Mouse (Mus musculus): ENCODE measurements around the gene Cdc42ep1.
"Not testable (repeated sequence)": the region's sequence is repeated elsewhere in the genome, so short reads cannot be mapped to it uniquely, and the experiment has no call there.

Gene Cdc42ep1

DNA sequence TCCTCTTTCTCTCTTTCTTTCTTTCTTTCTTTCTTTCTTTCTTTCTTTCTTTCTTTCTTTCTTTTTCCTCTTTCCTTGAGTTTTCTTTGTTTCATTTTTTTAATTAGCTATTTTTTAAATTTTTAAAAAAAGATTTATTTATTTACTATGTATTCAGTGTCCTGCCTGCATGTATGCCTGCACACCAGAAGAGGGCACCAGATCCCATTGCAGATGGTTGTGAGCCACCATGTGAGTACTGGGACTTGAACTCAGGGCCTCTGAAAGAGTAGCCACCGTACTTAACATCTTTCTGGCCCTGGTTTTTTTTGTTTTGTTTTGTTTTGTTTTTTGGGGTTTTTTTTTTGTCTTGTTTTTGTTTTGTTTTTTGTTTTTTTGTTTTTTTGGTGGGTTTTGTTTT lies 12.8 kb upstream of the Cdc42ep1 start:
- no peak for DNase-seq (ENCODE audit: low read depth, low spot score)

DNA sequence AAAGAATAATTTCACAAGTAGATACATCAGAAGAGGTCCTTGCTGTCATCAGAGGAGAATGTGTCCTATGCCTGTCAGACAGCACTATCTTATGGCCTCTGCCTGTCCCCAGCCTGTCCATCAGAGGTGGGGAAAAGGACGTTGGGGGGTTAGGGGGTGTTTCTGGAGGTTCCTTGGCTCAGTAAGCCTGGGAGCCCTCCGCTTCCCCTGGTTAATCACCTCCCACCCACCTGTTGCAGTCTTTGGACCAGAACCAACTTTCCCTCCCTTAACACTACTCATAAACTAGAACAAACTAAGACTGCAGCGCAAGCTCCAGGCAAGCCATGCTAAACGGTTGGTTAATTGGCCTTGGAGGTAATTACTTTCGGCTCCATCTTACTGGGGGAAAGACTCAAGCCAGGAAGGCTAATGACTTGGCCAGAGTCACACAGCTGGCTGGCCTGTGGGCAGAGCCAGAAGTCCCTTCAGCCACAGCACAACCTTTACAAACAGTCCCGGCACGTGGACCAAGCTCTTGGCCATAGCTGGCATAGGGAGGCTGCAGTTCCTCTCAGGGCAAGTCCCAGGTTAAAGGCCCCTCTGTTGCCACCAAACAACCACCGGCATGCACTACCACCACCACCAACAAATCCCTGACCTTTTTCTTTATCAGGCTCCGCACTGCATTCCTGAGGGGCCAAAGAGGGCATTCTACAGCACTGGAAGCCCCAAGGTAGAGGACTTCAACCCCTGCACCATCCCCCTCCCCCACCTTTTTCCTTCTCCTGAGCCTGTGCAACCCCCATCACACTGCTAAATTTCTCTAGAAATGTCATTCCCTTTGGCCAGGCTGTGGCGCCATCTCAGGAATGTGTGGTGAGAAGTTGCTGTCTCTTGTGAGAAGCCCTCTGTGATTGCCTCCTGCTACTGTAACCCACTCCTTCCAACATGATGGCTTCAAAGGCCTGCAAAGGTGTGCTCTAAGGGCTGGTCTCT lies 11.4 kb upstream of the Cdc42ep1 start:
- no peak for DNase-seq (ENCODE audit: low read depth, low spot score)

DNA sequence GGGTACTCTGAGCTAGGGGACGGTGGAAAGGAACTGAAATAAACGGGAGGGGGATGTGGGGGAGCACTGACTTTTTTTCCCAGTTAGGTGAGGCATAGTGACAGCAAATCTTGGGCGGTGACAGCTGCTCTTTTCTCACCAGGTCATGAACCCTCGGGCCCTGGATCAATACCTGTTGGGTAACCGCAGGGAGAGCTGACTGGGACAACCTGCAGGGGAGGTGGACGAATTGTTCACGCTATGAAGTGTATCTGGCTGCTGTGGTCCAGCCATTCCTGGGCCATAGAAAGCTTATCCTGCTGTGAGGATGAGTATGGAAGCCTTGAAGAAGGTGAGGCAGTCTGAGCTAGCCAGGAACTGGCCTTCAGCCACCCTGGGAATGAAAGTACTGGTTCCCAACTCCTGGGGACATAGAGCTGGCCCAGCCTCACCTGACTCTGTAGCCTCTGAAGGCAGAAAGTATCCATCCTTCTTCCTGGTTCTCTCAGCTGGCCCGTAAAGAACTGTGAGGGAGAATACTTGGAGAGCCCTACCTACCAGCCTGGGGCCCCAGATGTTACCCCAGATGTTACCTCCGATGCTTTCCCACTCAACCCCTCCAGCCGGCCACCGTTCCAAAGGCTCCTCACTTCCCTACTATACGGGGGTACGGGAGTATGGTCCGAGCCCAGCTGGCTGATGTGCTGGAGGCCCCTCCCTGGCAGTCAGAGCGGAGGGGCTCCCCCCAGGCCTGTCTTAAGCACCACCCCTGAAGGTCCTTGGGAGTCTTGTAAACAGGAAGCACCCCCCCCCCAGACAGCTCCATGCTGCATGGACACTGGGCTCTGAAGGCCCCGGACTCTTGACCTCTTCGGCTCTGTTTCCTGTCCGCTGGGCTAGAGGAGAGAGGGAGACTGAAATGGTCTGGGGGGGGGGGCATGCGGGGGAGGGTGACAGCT lies 10.4 kb upstream of the Cdc42ep1 start:
- DNase-seq (ENCODE audit: low read depth, low spot score) = no peak

DNA sequence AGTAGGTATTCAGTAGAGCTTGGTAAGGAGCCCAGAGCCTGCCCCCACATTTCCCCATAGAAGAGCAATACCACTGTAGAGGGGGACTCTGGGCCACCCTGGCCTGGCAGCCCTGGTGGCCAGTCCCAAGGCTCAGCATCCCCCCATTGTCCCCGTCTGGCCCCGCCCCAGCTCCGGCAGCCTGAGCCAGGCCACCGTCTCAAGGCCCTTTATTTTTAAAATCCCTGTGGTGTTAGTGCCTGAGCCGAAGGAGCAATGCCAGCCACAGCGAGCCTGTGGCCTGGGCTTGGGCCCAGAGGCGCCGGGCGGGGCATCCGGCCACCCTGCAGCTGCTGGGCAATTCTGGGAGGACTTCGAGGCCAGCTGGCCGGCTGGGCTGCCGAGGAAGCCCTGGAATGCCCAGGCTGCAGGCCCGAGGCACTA lies 9.7 kb upstream of the Cdc42ep1 start:
- no peak for DNase-seq (ENCODE audit: low read depth, low spot score)

DNA sequence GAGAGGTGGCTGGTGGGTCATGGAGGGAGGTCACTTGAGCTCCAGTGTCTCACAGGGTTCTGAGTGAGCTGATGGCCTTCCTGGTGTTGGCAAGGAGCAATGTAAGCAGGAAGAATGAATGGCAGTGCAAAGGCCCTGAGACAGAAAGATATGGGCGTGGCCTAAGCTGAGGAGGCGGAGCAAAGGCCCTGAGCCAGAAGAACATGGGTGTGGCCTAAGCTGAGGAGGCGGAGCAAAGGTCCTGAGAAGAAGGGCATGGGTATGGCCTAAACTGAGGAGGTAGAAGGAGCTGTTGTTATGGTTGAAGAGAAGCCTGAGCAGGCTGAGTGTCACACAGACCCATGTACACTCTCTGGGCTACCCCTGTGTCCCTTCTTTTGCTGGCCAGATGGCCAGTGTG lies 8.8 kb upstream of the Cdc42ep1 start:
- no peak for DNase-seq (ENCODE audit: low read depth, low spot score)

DNA sequence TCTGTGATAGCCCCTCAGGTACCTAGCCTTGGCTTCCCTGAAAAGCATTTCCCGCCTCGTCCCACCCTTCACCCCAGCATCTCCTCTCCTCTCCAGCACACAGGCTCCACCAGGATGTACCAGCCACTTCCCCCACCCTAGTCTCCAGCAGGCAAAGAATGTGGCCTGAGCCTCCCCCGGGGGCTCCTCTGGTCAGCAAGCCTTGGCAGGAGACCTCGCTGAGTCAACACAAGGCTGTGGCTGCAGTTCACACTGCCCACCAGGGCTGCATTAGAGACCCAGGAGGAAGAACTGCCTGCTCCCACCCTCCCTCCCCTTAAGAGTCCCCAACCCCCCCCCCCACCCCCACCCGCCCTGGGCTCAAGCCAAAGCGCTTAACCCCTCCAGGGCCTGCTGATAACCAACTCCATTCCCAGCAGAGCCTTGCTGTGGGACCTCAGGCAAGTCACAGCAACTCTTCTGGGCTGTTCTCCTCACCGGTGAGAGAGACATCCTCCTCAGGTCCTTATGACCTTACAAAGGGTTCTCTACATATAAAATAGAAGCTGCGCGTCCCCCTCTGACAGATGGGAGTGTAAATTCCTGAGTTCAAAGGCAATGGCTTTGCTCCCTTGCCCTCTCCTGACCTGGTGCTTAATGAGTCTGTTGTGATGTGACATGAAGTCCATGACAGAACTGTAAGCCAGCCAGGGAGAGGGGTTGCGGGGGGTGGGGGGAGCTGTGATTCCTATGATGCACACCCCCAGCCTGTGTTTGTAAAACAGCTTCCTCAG lies 8.0 kb upstream of the Cdc42ep1 start:
- DNase-seq (ENCODE audit: low read depth, low spot score) = no peak

DNA sequence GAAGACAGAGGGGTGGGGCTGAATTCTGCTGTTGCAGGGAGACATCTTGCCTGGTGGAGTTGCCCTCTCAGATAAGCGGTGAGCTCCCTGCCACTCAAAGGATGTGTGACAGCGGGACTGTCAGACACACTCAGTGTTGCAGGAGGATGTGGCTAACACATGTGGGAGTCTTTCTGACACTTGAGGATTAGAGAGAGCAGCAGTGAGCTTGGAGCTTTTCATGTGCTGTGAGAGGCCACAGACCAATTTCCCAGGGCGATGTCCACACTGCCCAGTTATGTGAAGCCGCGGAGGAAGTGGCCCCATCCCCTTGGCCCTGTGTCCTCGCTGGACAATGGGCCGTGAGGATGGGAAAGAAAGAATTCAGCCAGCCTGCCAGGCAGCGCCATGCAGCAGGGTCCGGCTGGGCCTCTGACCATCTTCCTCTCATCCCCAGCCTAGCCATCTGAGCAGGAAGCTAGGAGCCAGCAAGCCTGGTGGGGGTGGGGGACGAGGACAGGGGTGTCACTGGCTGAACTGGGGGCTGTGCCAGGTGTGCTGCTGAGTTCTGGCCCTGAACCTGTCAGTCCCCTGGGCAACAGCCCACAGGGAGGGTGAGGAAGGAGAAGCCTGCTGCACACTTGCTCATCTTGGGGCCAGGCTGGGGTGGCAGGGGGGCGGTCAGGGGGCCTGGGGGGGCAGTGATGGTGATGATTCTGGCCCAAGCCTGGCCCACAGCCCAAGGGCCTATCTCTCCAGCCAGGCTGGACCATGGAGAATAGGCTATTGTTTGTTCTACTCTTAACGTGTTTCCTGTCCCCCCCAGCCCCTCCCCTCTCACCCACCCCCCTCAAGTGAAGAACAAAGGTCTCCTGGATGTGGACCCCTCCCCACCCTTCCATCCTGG lies 7.0 kb upstream of the Cdc42ep1 start:
- peak; percentile 85 for DNase-seq (ENCODE audit: low read depth, low spot score)

DNA sequence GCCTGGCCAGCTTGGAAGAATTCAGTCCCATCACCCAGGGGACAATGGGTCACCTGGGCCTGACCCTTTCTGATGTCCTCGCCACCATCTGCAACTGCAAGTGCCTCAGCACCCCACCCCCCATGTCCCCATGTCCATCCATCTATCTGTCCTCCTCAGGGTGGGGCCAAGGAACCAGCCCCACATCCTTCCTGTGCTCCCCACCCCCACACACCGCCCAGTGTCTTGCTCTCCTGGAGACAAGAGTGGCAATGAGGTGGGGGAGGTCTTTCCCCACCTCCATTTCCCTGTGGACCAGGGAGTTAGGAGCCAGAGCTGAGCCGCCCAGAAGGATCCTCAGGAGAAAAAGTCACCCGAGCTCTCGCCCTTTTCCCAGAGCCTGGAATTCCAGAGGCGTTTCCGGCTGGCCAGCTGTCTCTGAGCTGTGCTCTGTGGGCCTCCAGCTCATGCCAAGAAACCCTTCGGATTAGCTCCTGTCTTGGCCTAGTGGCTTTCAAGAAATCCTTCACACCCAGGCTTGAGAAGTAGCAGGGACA lies 6.3 kb upstream of the Cdc42ep1 start:
- no peak for DNase-seq (ENCODE audit: low read depth, low spot score)

DNA sequence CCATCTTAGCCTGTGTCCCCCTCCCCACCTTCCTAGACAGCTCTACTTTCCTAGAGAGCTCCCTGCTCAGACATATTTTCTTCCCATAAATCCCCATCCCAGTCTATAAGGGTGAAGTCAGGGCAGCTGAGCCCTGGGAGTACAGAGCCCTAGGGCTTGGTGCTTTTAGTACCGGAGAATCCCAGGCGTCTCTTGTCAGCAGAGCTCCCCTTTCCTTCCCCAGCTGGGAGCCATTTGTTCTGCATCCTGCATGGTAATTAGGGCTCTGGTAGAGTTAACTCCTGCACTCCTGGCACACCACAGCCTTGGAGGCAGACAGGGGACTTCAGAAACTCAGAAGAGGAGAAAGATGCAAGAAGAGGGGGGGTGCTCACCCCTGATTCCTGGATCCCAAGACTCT lies 2.7 kb upstream of the Cdc42ep1 start:
- DNase-seq (ENCODE audit: low read depth, low spot score) = no peak

DNA sequence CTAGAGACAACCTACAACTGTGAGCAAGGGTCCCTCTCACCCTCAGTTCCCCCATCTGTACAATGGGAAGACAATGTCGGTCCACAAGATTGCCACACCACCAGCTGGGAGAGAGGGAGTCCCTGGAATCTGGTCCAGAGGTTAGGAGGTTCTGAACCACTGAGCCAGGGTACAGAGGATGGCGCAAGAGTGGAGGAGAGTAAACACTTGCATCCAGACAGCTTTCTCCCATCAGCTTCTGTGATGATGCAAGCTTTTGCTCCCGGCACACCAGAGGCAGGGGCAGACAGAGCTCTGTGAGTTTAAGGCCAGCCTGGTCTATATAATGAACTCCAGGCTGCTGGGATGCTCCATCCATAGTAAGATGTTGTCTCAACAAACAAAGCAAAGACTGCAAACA lies 2.2 kb upstream of the Cdc42ep1 start:
- DNase-seq (ENCODE audit: low read depth, low spot score) = no peak

DNA sequence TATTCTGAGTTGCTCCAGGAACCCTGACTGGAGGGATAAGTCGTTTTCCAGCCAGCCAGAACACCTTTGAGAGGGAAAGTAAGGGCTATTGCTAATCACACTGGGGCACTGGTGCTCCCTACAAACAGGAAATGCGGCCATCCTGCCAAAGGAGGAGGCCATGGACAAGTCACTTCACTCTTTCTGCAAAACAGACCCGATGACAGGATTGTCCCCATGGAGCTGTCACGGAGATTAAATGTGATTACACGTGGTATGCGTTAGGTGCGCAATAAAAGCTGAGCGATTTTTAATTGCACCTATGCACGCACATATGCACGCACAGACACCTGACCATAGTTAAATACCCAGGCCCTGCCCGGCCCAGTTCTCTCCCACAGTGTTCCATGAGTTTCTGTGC lies 1.7 kb upstream of the Cdc42ep1 start:
- no peak for DNase-seq (ENCODE audit: low read depth, low spot score)

DNA sequence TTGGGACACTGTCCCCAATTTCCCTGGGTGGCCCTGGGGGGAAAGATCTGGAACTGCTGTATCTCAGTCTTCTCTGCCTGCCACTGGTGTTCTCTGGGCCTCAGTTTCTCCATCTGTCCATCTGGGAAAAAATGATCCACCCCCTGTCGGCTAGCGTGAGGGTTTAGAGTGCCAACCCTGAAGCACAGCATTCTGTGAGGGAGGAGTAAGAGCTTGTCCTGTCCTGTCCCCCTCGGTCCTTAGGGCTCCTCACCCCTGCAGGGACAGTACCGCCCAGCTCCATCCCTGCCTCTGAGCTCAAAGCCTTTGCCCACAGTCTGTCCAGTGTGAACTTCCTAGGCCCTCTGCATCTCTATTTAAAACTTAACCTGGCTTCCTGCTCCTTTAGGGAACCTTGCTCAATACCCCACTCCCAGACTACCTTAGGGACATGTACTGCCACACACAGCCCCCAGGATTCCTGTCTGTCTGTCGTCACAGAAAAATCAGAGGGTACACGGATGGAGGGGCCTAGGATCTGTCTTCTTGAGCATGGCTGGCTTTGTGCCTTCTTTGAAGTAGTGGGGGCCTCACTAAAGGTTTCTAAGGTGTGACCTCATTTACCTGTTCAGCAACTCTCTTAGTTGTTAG lies 1.1 kb upstream of the Cdc42ep1 start:
- DNase-seq (ENCODE audit: low read depth, low spot score) = no peak

DNA sequence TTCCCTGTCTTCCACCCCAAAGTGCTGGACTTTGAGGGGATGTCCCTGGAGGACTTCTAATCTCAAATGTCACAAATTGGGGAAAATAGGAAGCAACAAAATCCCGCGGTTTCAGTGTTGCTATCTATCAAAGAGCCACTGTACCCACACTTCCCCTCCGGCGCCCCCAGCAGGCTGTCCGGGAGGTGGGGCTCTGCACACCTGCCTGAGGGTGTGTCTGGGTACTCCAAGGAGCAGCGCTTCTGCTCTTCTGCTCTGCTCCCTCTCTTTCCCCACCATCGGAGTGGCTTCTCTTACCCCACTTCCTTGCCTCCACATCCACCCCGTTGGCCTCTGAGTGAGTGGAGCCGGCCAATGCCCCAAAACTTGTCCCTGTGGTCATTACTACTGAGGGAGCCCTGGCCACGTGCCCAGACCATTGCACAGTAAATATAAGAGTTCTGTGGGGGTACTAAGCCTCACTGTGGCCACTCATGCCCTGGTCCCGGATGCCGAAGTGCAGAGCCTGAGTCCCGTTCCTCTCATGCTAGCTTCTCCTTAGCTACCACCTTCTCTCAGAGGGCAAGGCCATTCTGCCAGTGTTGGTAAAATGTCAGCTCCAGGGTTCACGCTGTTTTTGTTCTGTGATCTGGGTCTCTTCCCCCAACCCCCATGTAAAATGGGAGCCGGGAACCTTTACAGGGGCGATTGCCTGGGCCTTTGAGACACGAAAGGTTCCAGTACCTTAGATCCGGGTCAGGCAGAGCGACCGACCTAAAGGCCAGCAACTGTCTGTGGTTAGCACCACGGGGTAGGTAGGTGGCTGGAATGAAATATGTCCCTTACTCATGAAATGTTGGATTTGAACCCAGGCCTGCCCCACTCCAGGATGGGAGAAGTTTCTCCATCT lies 1.4 kb downstream of the Cdc42ep1 start:
- no peak for DNase-seq (ENCODE audit: low read depth, low spot score)

DNA sequence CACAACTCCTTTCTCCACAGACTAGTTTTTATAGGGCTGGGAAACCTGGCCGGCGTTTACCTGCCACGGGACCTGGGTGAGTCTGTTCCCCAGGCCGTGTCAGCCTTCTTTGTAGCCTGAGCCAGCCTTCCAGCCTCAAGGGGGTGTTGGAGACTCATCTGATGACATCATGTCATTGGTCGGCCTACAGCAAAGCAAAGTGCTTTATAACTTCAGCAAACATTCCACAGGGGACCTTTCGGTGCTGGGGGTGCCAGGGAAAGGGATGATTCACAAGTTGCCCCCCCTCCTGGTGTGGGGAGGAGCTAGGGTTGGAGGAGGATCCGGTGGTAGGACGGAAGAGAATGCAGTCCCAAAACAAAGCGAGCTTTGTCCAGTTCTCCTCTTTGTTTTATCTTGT lies 2.4 kb downstream of the Cdc42ep1 start:
- no peak for DNase-seq (ENCODE audit: low read depth, low spot score)

DNA sequence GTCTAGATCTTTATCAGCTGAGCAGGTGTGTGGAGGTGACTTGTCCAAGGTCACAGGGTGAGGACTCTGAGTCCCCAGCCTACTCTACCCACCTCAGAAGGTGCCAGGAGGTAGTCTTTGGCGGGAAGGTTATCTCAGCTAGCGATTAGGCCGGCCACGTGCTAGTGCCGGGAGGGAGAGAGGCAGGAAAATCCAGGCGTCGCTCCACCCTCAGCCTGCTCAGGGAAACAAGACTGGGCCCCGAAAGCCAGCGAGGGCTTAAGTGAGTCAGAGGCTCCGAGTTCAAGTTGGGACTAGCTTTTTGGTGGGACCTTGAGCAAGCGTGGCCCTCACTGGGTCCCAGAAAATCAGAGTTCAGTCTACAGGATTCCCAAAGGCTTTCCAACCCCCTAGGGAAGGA lies 2.9 kb downstream of the Cdc42ep1 start:
- DNase-seq (ENCODE audit: low read depth, low spot score) = no peak

DNA sequence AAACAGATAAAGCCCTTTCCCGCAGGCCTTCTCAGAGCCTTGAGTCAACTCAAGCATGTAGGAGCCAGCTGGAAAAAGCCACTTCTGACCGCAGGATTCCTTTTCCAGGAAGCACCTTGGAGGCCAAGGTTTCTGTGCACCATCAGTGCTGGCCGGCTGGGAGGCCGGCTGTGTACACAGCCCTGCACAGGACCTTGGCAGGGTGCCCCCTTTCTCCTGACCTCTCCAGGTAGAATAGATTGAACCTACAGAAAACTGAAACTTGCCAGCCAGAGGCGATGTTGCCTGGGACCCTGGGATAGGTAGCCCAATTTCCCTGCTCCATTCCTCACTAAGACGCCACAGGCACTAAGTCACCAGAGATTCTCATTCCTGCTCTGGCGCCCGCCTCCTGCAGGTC lies 3.4 kb downstream of the Cdc42ep1 start:
- no peak for DNase-seq (ENCODE audit: low read depth, low spot score)

DNA sequence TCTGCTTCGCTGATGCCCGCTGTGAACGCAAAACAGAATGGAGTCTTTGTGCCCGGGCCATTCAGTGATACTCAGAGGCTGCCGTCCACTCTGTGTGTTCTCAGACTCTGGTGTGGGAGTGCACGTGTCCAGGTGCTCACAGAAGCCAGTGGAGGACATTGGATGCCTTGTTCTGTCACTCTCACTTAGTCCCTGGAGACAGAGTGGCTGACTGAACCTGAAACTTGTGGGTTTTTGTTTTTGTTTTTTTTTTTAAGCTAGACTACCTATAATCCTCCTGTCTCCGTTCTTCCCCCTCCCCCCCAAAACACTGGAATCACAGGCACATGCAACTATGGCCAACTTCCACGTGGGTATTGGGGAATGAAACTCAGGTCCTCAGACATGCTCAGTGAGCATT lies 3.9 kb downstream of the Cdc42ep1 start:
- no peak for DNase-seq (ENCODE audit: low read depth, low spot score)

DNA sequence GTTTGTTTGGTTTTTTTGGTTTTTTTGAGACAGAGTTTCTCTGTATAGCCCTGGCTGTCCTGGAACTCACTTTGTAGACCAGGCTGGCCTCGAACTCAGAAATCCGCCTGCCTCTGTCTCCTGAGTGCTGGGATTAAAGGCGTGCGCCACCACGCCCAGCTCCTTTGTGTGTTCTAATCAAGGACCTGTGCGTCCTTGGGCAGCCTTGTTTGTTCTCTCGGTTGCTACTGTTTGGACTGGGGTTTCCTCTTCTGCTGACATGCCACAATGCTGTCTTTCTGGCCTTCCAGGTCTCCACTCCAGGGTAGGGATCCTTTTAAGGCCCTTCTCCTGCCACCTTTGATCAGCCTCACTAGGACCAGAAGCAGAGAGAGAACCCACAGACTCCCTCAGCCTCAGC lies 4.4 kb downstream of the Cdc42ep1 start:
- DNase-seq (ENCODE audit: low read depth, low spot score) = not testable (repeated sequence)

DNA sequence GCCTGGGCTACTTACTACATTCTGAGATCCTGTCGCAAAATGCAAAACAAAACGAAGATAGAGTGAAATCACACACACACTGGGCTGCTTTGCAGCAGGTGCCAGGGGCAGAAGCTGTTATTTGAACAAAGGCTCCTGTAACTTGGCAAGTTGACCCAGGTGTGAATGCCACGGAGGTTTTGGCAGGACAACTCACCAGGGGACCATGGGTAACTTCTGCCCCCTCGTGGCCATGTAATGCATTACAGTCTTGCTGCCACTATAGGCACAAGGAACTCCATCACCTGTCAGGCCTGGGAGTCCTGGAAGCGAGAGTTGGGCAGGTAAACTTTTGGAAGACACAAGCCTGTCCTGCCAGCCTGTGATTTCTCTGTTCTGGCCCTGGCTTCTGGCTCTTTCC lies 6.0 kb downstream of the Cdc42ep1 start:
- peak; percentile 78 for DNase-seq (ENCODE audit: low read depth, low spot score)

Data from CD4-positive helper T cell, adult 2 months (primary cell).